Mouse (Mus musculus): ENCODE data around the gene Nhs.

DNA sequence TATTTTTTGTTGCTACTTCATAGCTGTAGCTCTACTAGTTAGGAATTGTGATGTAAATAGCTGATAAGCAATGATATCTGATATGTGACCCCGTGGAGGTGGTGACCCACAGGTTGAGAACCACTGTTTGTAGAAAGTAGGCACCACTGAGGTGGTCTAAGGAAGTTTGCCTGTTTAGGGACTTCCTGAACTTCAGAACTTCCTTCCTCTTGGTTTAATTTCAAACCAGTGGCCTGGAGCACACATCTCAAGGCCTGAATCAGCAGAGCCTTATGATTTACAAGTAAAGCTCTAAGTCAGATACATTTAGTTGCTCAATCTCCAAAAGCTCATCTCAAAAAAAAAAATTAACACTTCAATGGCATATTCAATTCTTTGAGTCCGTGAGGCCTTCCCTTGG, 265.1 kb downstream of the Nhs start:
- TF ChIP-seq CTCF (IDR thresholded peaks at IDR 0.05; ENCODE audit: extremely low read depth, insufficient read length, insufficient replicate concordance, low read depth, low read length) (no peak), POLR2A (IDR thresholded peaks at IDR 0.05; ENCODE audit: low read depth, low read length) (no peak)
